Mouse (Mus musculus) Muller cell, postnatal 12 days (primary cell): ENCODE results near the gene Caml.
"Not testable (repeated sequence)": the region's sequence is repeated elsewhere in the genome, so short reads cannot be mapped to it uniquely, and the experiment has no call there.

Experiments
- DNase-seq: peaks from one replicate; pipeline ENCODE4 v3.0.0-alpha.2; 2015; ENCODE audit errors: inconsistent ontology term

Caml gene

DNA sequence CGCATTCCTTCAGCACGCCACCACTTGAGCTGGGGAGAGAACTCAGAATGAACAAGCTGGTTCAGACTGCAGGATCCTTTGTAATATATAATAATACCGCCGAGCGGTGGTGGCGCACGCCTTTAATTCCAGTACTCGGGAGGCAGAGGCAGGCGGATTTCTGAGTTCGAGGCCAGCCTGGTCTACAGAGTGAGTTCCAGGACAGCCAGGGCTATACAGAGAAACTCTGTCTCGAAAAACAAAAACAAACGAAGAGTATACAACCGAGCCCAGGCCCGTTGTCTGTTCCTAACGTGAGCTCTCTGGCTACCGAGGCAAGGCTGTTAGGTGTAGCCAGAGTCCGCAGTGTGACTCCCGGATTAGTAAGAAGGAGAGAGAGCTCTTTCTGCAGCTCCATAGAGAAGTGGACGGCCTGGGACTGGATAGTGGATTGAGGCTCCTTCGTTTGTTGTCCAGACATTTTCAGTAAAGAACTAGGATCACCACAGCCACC is 603 bp upstream of the Caml start:
- DNase-seq: not testable (repeated sequence)

DNA sequence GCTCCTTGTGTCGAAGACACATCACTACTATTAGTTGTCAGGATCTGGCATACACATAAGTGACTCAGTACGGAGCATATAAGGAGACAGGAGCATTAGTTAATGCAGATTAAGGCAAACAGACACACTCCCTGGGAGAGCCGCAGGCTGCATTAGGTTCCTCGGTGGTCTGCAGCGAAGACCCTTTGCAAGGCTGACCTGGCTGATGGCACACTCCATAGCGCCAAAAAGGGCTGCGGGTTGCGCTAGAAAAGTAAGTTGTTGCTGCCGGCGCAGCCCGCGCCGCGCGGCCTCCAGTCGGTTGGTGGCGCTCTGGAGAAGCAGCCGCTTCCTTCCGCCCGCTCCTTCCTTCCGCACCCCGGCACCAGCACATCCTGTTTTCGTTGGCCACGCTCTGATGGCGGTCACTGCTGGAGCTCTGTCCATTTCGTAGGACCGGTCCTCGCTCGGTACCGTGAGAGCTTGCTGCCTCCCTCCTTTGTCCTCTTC is 11.9 kb downstream of the Caml start, which contains the start of gene Ddx46:
Gene Ddx46 (plus strand): TSS at position 389 of the 489 bp plus-strand sequence.
- peak; percentile 91 for DNase-seq

- no peak for DNase-seq
Measured at GRCm38 (mm10) chr13:55635146-55635571, 12.4 kb downstream of the Caml start.

GRCm38 (mm10) chr13:55636185-55636983 is 13.6 kb downstream of the Caml start:
- no peak for DNase-seq

DNA sequence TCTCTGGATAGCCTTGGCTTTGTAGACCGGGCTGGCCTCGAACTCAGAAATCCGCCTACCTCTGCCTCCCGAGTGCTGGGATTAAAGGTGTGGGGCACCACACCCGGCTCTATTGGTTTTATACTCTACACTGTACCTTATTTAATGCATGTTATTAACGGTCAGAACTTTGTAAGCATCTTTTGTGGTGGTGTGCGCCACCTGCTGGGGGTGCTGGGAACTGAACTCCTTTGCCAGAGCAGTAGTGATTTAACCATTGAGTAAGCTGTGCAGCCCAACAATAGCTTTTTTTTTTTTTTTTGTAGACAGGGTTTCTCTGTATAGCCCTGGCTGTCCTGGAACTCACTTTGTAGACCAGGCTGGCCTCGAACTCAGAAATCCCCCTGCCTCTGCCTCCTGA is 17.7 kb downstream of the Caml start:
- DNase-seq: peak; percentile 77

DNA sequence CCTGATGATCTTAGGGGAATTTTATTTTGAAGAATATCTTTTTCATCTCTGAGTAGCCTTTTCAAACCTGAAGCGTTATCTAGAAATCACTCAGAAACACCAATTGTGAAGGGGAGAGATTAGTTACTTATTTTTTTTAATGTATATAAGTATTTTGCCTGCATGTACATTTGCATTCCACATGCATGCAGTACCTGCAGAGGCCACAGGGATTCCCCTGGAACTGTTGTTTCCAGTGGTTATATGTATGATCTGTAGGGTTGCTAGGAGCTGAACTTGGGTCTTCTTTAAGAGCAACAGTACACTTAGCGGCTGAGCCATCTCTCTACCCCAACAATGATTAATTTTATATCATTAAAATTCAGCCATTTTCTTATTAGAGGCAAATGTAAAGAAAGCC is 21.7 kb downstream of the Caml start:
- DNase-seq: no peak

DNA sequence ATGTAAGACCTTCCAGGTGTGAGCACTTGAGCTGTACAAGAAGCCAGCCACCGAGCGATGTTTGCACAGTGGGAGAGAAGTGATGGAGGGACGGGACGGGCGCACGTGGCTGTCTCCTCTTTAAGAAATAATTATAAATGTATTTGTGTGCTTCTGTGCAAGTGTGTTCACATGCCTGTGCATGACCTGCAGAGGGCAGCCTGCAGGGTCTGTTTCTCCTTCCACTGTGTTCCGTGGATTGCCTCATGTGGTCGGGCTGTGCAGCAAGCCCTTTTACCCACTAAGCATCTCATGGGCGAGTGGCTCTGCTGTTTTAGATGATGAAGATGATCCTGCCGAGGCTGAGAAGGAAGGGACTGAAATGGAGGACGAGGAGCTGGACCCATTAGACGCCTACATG is 27.3 kb downstream of the Caml start:
- DNase-seq: no peak

GRCm38 (mm10) chr13:55650980-55651379 is 28.2 kb downstream of the Caml start:
- no peak for DNase-seq

- no peak for DNase-seq
Measured at GRCm38 (mm10) chr13:55668550-55668949, 45.7 kb downstream of the Caml start.

DNA sequence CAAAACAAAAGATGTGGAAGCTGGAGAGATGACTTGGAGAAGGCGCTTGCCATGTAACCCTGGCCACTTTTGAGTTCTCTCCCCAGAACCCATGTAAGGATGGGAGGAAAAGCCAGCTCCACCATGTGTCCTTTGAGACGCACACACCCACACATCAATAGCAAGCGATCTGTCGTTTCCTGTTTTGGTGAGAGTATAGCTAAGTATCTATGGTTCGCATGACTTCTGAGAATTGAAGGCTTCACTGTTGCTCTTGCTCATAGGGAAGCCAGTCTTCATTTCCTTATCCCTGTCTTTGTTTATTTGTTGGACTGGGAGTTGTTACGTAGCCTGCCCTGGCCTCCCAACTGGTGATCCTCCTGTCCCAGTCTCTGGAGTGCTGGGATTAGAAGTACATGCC is 49.9 kb downstream of the Caml start:
- DNase-seq: no peak

DNA sequence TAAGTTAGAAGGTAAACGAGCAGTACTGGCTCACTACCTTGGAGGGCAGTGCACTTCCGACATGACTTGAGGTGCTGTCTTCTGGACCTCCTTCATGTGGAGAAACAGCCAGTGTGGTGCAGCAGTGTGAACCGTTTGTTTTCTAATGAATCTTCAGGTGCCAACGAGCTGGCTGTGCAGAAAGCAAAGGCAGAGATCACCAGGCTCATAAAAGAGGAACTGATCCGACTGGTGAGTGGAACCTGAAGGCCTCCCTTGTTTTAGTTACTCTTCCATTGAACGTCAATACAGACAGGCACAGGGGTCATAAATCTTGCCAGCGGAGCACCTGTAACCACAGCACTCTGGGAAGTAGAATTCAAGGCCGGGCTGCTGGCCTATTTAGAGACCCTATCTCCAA is 54.6 kb downstream of the Caml start:
- no peak for DNase-seq
